Mouse (Mus musculus) telencephalon, adult 2 months (tissue): ENCODE results near the gene Slc16a2.
"Not testable (repeated sequence)": the region's sequence is repeated elsewhere in the genome, so short reads cannot be mapped to it uniquely, and the experiment has no call there.

Experiments used
- DNase-seq: peaks from one replicate; pipeline ENCODE4 v3.0.0-alpha.2; 2011; ENCODE audit warnings: low read depth, low spot score

Gene Slc16a2

GRCm38 (mm10) chrX:103734041-103734625 lies 87.7 kb downstream of the Slc16a2 start:
- no peak for DNase-seq

GRCm38 (mm10) chrX:103733091-103733490 lies 88.7 kb downstream of the Slc16a2 start:
- DNase-seq, result no peak

- no peak for DNase-seq
Measured at GRCm38 (mm10) chrX:103732033-103732703, 89.6 kb downstream of the Slc16a2 start.

- no peak for DNase-seq
Measured at GRCm38 (mm10) chrX:103722437-103722836, 99.3 kb downstream of the Slc16a2 start.

GRCm38 (mm10) chrX:103719618-103720185 lies 102.1 kb downstream of the Slc16a2 start:
- DNase-seq, result no peak

- DNase-seq, result no peak
Measured at GRCm38 (mm10) chrX:103712922-103713321, 108.9 kb downstream of the Slc16a2 start.

GRCm38 (mm10) chrX:103709671-103710070 lies 112.1 kb downstream of the Slc16a2 start:
- DNase-seq, result no peak

- DNase-seq, result no peak
Measured at GRCm38 (mm10) chrX:103708592-103708991, 113.2 kb downstream of the Slc16a2 start.

- DNase-seq, result no peak
Measured at GRCm38 (mm10) chrX:103704611-103705010, 117.2 kb downstream of the Slc16a2 start.

GRCm38 (mm10) chrX:103704024-103704423 lies 117.8 kb downstream of the Slc16a2 start:
- no peak for DNase-seq

- DNase-seq, result no peak
Measured at GRCm38 (mm10) chrX:103697796-103698195, 124.0 kb downstream of the Slc16a2 start.

GRCm38 (mm10) chrX:103696081-103696519 lies 125.7 kb downstream of the Slc16a2 start:
- peak; percentile 70 for DNase-seq

GRCm38 (mm10) chrX:103695165-103695996 lies 126.4 kb downstream of the Slc16a2 start:
- peak; percentile 47 for DNase-seq

- no peak for DNase-seq
Measured at GRCm38 (mm10) chrX:103694787-103695164, 127.0 kb downstream of the Slc16a2 start.

GRCm38 (mm10) chrX:103694381-103694780 lies 127.4 kb downstream of the Slc16a2 start:
- DNase-seq, result no peak

GRCm38 (mm10) chrX:103692916-103693315 lies 128.9 kb downstream of the Slc16a2 start:
- no peak for DNase-seq

GRCm38 (mm10) chrX:103688551-103688950 lies 133.2 kb downstream of the Slc16a2 start:
- no peak for DNase-seq

GRCm38 (mm10) chrX:103674674-103675073 lies 147.1 kb downstream of the Slc16a2 start:
- DNase-seq, result no peak

- no peak for DNase-seq
Measured at GRCm38 (mm10) chrX:103673761-103674160, 148.0 kb downstream of the Slc16a2 start.

GRCm38 (mm10) chrX:103670245-103670644 lies 151.5 kb downstream of the Slc16a2 start:
- DNase-seq, result no peak

GRCm38 (mm10) chrX:103664445-103664844 lies 157.3 kb downstream of the Slc16a2 start:
- DNase-seq, result not testable (repeated sequence)

- peak; percentile 13 for DNase-seq
Measured at GRCm38 (mm10) chrX:103658985-103659384, 162.8 kb downstream of the Slc16a2 start.
